Mouse (Mus musculus): ENCODE measurements around the gene Chmp6. TPM values are rescaled to one million over a fixed set of nuclear protein-coding genes. Genes with fewer than 3 reads are reported as not detected.

The Chmp6 gene
- polyA plus RNA-seq, 1 experiment from 2014 or later, result 25.4 TPM

DNA sequence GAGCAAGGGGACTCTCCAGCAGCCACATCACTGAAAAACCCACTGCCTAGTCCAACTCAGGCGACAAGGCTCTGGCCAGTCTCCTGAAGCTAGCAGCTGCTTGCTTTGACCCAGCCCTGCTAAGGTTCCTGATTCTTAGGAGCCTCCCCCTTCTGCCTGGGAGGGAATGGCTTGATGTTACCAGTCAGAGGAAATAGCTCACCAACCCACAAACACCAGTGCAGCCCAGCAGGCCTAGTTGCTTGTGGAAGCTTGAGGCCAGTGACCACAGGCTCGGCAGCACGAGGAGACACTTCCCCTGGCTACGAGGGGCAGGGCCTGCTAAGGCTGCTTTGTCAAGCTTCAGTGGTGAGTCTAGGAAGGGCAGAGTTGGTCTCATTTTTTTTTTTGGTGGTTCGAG, 11.9 kb downstream of the Chmp6 start:
- ATAC-seq (ENCODE audit: insufficient read depth), result no peak
- 20% methylated on average over 5 of the region's 5 CpGs for WGBS (ENCODE audit: insufficient replicate concordance)

GRCm38 (mm10) chr11:119926762-119927161, 13.5 kb downstream of the Chmp6 start:
- H3K4me3 ChIP-seq (replicated peaks), result no peak overlapping the region
- peaks cover 6% of the 10 kb centered on the region for H3K4me1 ChIP-seq (replicated peaks)
- no peaks in the 10 kb centered on the region for H3K36me3 ChIP-seq (replicated peaks)
- H3K27me3 ChIP-seq, result no peaks in the 10 kb centered on the region
- no peak overlapping the region for H3K9ac ChIP-seq
- ATAC-seq (ENCODE audit: insufficient read depth), result no peak
- H3K27ac ChIP-seq (replicated peaks), result no peak overlapping the region
- H3K4me2 ChIP-seq, result no peak overlapping the region
- H3K9me3 ChIP-seq (replicated peaks), result no peaks in the 10 kb centered on the region
- 58% methylated on average over 5 of the region's 5 CpGs for WGBS (ENCODE audit: insufficient replicate concordance)

More for the DNA sequence above, 11.9 kb downstream of the Chmp6 start:
- no peak overlapping the region for H3K4me3 ChIP-seq (replicated peaks)
- no peaks in the 10 kb centered on the region for H3K9me3 ChIP-seq (replicated peaks)
- H3K27me3 ChIP-seq, result no peaks in the 10 kb centered on the region
- H3K9ac ChIP-seq, result no peak overlapping the region
- H3K36me3 ChIP-seq (replicated peaks), result no peaks in the 10 kb centered on the region
- peaks cover 6% of the 10 kb centered on the region for H3K4me1 ChIP-seq (replicated peaks)
- peak overlapping the region; percentile 24 for H3K27ac ChIP-seq (replicated peaks)
- H3K4me2 ChIP-seq, result no peak overlapping the region

DNA sequence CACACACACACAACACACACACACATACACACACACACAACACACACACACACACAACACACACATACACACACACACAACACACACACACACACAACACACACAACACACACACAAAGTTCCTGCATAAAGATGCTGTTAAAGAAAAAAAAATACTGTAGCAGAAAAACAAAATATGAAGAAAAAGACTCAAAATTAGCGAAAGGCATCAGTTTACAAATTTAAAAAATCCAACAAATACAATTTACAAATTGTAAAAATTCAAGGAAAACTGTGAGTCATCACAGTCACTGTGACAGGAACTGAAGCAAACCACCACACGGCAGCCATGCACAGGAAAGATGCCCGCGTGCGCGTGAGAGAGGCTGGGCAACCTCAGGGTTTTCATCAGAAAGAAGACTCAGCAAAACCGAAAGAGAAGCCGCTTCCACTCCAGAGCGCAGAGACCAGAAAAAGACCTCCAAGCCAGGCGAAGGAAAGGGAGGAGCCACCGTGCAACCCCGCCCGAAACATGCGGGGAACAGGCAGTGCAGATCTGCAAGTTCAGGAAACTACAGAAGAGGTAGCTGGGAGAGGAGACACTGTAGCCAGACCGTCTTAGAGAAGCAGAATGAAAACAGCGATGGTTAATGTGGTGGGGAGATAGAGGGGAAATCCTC, 14.9 kb downstream of the Chmp6 start:
- 12% methylated on average over 16 of the region's 16 CpGs for WGBS (ENCODE audit: insufficient replicate concordance)
- Histone ChIP-seq H3K27ac (replicated peaks) (0 out of 2 replicates have a peak overlapping the region, but pooled peaks have one; percentile 26), H3K9ac (no peak overlapping the region), H3K36me3 (replicated peaks) (no peaks in the 10 kb centered on the region), H3K27me3 (peaks cover 11% of the 10 kb centered on the region; the same call in 1 of the 2 replicates), H3K4me1 (replicated peaks) (peaks cover 6% of the 10 kb centered on the region), H3K4me2 (peak overlapping the region; percentile 45), H3K4me3 (replicated peaks) (0 out of 2 replicates have a peak overlapping the region, but pooled peaks have one; percentile 18), H3K9me3 (replicated peaks) (no peaks in the 10 kb centered on the region)
- no peak for ATAC-seq (ENCODE audit: insufficient read depth)

- WGBS (ENCODE audit: insufficient replicate concordance), result 47% methylated on average over 6 of the region's 6 CpGs
- H3K4me3 ChIP-seq (replicated peaks), result no peak overlapping the region
- no peak overlapping the region for H3K4me2 ChIP-seq
- H3K4me1 ChIP-seq (replicated peaks), result peaks cover 6% of the 10 kb centered on the region
- ATAC-seq (ENCODE audit: insufficient read depth), result no peak
- H3K9me3 ChIP-seq (replicated peaks), result no peaks in the 10 kb centered on the region
- no peak overlapping the region for H3K9ac ChIP-seq
- no peak overlapping the region for H3K27ac ChIP-seq (replicated peaks)
- H3K36me3 ChIP-seq (replicated peaks), result no peaks in the 10 kb centered on the region
- peaks cover 12% of the 10 kb centered on the region; the same call in 1 of the 2 replicates for H3K27me3 ChIP-seq
Measured at GRCm38 (mm10) chr11:119929603-119930265, 16.5 kb downstream of the Chmp6 start.

GRCm38 (mm10) chr11:119931809-119932208, 18.6 kb downstream of the Chmp6 start:
- Histone ChIP-seq H3K4me2 (no peak overlapping the region), H3K9me3 (replicated peaks) (no peaks in the 10 kb centered on the region), H3K27me3 (peaks cover 12% of the 10 kb centered on the region; the same call in 1 of the 2 replicates), H3K9ac (no peak overlapping the region), H3K4me3 (replicated peaks) (no peak overlapping the region), H3K4me1 (replicated peaks) (peaks cover 14% of the 10 kb centered on the region), H3K36me3 (replicated peaks) (no peaks in the 10 kb centered on the region), H3K27ac (replicated peaks) (no peak overlapping the region)
- 51% methylated on average over 10 of the region's 10 CpGs for WGBS (ENCODE audit: insufficient replicate concordance)
- no peak for ATAC-seq (ENCODE audit: insufficient read depth)

GRCm38 (mm10) chr11:119933142-119933541, 19.9 kb downstream of the Chmp6 start:
- Histone ChIP-seq H3K4me2 (no peak overlapping the region), H3K27me3 (peaks cover 18% of the 10 kb centered on the region), H3K27ac (replicated peaks) (no peak overlapping the region), H3K9me3 (replicated peaks) (no peaks in the 10 kb centered on the region), H3K9ac (no peak overlapping the region), H3K36me3 (replicated peaks) (no peaks in the 10 kb centered on the region), H3K4me3 (replicated peaks) (no peak overlapping the region), H3K4me1 (replicated peaks) (peaks cover 26% of the 10 kb centered on the region)
- no peak for ATAC-seq (ENCODE audit: insufficient read depth)
- 48% methylated on average over 4 of the region's 4 CpGs for WGBS (ENCODE audit: insufficient replicate concordance)

- no peak overlapping the region for H3K27ac ChIP-seq (replicated peaks)
- no peak for ATAC-seq (ENCODE audit: insufficient read depth)
Measured at GRCm38 (mm10) chr11:119933819-119934583, 20.8 kb downstream of the Chmp6 start.

DNA sequence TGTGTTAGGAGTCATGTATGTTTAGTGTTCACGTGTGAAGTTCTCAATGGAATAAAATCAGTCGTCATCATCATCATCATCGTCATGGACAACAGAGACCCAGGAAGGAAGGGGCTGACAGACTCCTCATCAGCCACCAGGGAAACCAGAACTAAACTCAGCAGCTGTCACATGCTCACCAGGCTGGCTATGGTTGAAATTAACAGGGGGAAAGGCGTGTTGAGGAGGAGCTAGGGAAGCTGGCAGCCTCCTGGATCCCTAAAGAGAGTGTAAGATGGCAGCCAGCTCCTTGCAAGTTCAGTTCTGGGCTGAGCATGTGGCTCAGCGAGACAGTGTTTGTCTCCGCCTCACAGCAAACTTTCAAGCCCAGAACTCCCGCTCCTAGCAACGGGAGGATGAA, 21.5 kb downstream of the Chmp6 start:
- no peaks in the 10 kb centered on the region for H3K9me3 ChIP-seq (replicated peaks)
- WGBS (ENCODE audit: insufficient replicate concordance), result 43% methylated on average over 8 of the region's 8 CpGs
- H3K4me3 ChIP-seq (replicated peaks), result no peak overlapping the region
- H3K4me1 ChIP-seq (replicated peaks), result peaks cover 38% of the 10 kb centered on the region
- no peak for ATAC-seq (ENCODE audit: insufficient read depth)
- H3K36me3 ChIP-seq (replicated peaks), result no peaks in the 10 kb centered on the region
- H3K27ac ChIP-seq (replicated peaks), result no peak overlapping the region
- H3K4me2 ChIP-seq, result no peak overlapping the region
- peaks cover 34% of the 10 kb centered on the region for H3K27me3 ChIP-seq
- H3K9ac ChIP-seq, result no peak overlapping the region

More at GRCm38 (mm10) chr11:119933819-119934583, 20.8 kb downstream of the Chmp6 start:
- Histone ChIP-seq H3K9me3 (replicated peaks) (no peaks in the 10 kb centered on the region), H3K4me2 (no peak overlapping the region), H3K4me3 (replicated peaks) (no peak overlapping the region), H3K4me1 (replicated peaks) (peaks cover 30% of the 10 kb centered on the region), H3K27me3 (peaks cover 26% of the 10 kb centered on the region), H3K9ac (no peak overlapping the region), H3K36me3 (replicated peaks) (no peaks in the 10 kb centered on the region)
- 57% methylated on average over 8 of the region's 8 CpGs for WGBS (ENCODE audit: insufficient replicate concordance)

- no peak overlapping the region for H3K9ac ChIP-seq
- H3K36me3 ChIP-seq (replicated peaks), result no peaks in the 10 kb centered on the region
- no peak overlapping the region for H3K27ac ChIP-seq (replicated peaks)
- H3K4me2 ChIP-seq, result no peak overlapping the region
- WGBS (ENCODE audit: insufficient replicate concordance), result 31% methylated on average over 6 of the region's 6 CpGs
- H3K4me3 ChIP-seq (replicated peaks), result no peak overlapping the region
- no peak for ATAC-seq (ENCODE audit: insufficient read depth)
- peaks cover 44% of the 10 kb centered on the region for H3K4me1 ChIP-seq (replicated peaks)
- H3K27me3 ChIP-seq, result peaks cover 41% of the 10 kb centered on the region
- H3K9me3 ChIP-seq (replicated peaks), result no peaks in the 10 kb centered on the region
Measured at GRCm38 (mm10) chr11:119935457-119935856, 22.2 kb downstream of the Chmp6 start.

- 75% methylated on average over 2 of the region's 2 CpGs for WGBS (ENCODE audit: insufficient replicate concordance)
Measured at GRCm38 (mm10) chr11:119936456-119936855, 23.2 kb downstream of the Chmp6 start.

DNA sequence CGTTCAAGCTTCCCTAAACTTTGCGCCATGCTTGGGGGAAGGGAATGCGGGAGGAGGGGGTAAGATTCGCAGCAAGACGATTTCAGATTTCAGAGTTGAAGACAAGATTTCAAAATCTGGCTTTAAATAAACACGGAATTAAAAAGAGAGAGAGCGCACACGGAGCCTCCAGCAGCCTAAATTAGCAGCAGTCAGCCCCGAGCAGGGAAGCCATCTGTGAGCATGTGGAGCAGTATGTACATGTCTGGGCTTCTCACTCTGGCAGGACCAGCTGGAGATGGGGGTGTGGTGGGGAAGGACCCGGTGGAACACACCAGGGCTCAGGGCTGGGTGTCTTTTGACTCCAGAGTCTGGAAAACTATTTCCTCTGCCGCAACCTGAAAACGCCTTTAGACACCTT, 24.0 kb downstream of the Chmp6 start:
- Histone ChIP-seq H3K9ac (no peak overlapping the region), H3K36me3 (replicated peaks) (no peaks in the 10 kb centered on the region), H3K9me3 (replicated peaks) (no peaks in the 10 kb centered on the region), H3K4me2 (no peak overlapping the region), H3K27ac (replicated peaks) (no peak overlapping the region), H3K4me3 (replicated peaks) (no peak overlapping the region), H3K27me3 (peaks cover 55% of the 10 kb centered on the region), H3K4me1 (replicated peaks) (peaks cover 60% of the 10 kb centered on the region)
- 49% methylated on average over 12 of the region's 12 CpGs for WGBS (ENCODE audit: insufficient replicate concordance)
- ATAC-seq (ENCODE audit: insufficient read depth), result no peak

More at GRCm38 (mm10) chr11:119936456-119936855, 23.2 kb downstream of the Chmp6 start:
- H3K4me1 ChIP-seq (replicated peaks), result peaks cover 52% of the 10 kb centered on the region
- H3K4me2 ChIP-seq, result no peak overlapping the region
- peaks cover 51% of the 10 kb centered on the region for H3K27me3 ChIP-seq
- peak overlapping the region; percentile 48; the same call in 1 of the 2 replicates for H3K27ac ChIP-seq (replicated peaks)
- no peaks in the 10 kb centered on the region for H3K9me3 ChIP-seq (replicated peaks)
- peak; percentile 19; the same call in 1 of the 2 replicates for ATAC-seq (ENCODE audit: insufficient read depth)
- no peak overlapping the region for H3K4me3 ChIP-seq (replicated peaks)
- no peak overlapping the region for H3K9ac ChIP-seq
- H3K36me3 ChIP-seq (replicated peaks), result no peaks in the 10 kb centered on the region

All from liver, embryonic 15.5 days (tissue).